Mouse (Mus musculus) ovary, postnatal 36 days (tissue): ENCODE data around the gene Nup205.

Experiments used
- DNase-seq: peaks from one replicate; pipeline ENCODE4 v3.0.0; 2022; ENCODE audit warnings: low spot score, mixed read lengths

Gene Nup205

GRCm38 (mm10) chr6:35251807-35252476, 74.7 kb downstream of the Nup205 start:
- no peak for DNase-seq

GRCm38 (mm10) chr6:35252477-35253346, 75.5 kb downstream of the Nup205 start:
- DNase-seq = peak; percentile 90

- no peak for DNase-seq
Measured at GRCm38 (mm10) chr6:35253474-35253873, 76.3 kb downstream of the Nup205 start.

- no peak for DNase-seq
Measured at GRCm38 (mm10) chr6:35254136-35254904, 77.1 kb downstream of the Nup205 start.

DNA sequence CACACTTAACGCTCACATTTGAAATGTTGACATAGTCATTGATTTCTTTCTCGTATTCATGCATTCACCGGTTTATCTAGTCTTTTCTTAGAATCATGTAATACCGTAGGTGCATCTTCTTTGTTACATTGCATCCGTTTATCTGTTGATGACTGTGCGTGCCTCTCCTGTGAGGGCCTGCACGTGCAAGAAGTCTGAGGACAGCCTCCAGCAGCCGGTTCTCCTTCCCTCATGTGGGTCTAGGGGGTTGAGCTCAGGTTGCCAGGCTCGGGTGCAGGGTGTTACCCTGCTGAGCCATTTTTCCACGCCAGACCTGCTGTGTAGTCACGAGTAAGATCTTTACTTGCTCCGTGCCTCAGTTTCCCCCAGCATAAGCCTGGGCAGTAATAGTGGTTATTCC, 77.8 kb downstream of the Nup205 start:
- DNase-seq = no peak

- DNase-seq = peak; percentile 53
Measured at GRCm38 (mm10) chr6:35256691-35257090, 79.5 kb downstream of the Nup205 start.

DNA sequence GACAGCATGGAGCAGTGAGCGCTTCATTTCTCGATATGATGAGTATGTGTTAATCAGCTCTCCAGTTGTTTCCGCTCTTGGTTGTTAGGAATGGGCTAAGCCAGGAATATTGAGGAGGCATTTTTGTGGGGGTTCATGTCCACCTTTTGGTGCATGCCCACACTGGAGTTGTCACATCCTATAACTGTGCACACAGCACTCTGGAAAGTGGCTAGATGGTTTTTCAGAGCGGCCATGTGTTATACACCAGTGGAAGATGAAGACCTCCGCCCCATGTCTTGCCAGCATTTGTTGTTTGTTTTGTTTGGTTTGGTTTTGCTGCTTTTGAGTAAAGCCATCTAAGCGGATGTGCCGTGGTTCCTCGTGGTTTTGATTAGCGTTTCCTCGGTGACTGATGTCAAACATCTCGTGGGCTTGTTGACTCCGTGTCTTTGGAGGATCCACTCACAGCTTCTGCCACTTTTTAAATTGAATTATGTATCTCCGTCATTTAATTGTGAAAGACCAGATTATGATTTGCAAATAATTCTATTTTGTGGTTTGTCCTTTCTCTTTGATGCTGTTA, 80.5 kb downstream of the Nup205 start:
- no peak for DNase-seq

DNA sequence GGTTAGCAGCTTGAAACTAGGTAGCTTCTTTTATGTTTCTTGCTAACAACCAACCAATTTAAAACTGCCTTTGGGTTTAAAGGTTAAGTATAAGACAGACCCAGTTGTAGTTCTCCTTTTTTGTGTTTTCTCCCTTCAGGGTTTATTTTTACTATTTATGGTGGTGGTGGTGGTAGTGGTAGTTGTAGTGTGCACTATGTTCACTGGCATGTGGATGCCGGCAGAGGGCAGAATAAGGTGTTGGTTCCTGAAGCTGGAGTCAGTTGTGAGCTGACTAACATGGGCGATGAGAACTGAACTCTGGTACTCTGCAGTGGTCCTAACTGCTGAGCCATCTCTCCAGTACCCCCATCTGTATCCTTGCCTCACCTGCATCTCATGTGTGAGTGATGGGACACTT, 81.7 kb downstream of the Nup205 start:
- no peak for DNase-seq

DNA sequence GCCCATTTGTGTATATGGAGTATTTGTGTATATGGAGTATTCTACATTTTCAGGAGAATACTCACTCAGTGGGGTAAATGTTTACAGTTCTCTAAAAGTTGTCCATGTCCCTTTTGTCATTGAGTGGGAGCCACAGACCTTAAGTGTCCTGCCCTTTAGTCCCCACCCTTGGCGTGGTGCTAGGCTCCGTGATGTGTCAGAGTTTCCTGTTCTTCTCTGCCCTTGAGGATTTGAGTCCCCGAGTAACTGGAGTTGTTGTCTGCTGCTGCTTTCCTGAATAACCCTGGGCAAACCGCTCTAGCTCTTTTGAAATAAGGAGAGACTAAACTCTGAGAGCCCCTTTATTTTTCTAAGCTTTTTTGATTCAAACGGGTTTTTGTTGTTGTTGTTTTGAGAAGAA, 82.3 kb downstream of the Nup205 start:
- DNase-seq = no peak

DNA sequence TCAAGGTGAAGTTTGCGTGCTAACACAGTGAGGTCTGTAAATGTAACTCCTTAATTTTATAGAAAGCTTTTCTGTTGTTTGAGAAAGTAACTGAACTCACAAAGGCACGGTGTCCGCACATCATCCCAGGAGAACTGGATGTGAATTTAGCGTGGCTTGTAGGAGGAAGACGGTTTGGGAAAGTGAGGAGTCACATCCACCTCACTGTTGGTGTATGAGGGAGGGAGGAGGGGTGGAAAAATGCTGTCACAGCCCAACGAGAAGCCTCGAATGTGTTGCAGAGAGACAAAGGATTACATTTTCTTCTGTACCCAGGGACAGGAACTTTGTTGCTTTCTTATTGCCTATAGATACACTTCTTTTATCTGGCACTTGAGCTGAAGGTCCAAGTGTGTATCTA, 83.3 kb downstream of the Nup205 start:
- no peak for DNase-seq

- no peak for DNase-seq
Measured at GRCm38 (mm10) chr6:35265580-35266278, 88.5 kb downstream of the Nup205 start.

DNA sequence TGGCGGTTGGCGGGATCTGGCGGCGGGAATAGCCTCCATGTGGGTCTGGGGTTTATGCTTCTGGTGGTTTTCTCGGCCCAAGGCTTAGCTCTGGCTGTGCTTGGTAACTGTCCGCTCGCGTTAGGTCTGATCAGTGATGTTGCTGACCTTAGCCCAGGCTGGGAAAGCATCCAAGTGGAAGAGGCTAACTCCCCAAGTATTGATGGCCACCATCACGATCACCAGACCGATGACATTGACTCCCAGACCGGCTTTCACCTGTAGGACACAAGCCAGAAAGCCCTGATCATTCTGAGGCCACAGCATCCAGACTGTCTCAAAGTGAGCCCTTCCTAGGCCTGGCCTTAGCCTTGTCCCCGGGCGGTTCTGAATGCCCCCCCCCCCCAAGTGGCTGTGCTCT, 91.5 kb downstream of the Nup205 start:
- DNase-seq = no peak

DNA sequence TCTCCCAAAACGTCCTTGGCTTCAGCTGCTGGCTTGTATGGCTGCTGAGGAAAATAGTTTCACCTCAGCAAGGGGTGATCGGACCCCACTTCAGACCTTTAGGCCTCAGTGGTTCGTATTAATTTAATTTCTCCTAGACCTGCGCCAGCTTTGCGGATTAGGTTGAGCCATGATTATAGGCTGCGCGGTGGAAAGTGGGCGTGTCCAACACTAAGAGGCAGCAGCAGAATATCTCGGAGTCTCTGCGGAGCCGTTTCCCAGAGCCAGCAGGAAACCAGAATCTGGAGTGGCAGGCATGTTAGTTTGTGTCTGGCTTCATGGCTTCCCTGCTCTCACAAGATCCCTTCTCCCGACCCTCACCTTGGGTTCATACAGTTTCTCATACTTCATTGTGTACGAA, 92.4 kb downstream of the Nup205 start:
- no peak for DNase-seq

- no peak for DNase-seq
Measured at GRCm38 (mm10) chr6:35271094-35271855, 94.1 kb downstream of the Nup205 start.

DNA sequence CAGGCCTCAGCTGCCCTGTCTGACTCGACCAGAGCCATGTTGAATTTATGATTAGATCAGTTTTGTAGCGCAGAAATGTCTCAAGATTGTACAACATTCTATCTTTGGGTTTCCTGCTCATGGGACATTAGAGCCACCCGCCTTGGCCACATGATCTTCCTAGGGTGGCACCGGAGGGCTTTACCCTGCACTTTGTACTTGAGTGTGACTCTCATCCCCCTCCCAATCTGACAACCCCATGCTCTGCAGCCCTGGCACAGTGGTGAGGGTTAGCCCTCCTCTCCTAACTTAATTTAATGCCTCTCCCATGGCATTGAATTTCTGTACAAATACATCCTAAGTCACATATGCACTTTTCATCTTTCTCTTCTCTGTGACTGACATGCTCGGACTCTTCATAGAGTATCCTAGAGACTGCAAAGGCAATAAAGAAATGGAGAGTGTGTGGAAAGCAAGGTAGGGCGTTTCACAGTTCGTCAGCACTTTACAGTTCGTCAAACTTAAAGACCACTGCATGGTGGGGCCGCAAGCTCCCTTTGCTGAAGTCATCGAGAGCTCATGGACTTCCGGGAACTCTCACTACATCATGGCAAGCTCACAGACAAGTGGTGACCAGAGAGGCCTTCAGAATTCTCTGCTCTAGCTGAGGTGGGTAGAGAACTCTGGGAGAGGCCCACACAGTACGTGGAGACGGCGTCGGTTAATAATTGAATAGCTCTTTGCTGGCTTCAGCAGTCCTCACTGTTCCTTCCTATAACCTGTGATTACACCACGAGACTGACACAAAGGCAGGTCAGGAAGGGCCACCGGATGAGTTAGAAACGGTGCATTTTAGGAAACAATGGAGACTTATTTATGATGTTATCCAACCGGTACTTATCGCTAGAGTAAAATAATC, 94.9 kb downstream of the Nup205 start:
- DNase-seq = no peak

- DNase-seq = no peak
Measured at GRCm38 (mm10) chr6:35273391-35274082, 96.3 kb downstream of the Nup205 start.

DNA sequence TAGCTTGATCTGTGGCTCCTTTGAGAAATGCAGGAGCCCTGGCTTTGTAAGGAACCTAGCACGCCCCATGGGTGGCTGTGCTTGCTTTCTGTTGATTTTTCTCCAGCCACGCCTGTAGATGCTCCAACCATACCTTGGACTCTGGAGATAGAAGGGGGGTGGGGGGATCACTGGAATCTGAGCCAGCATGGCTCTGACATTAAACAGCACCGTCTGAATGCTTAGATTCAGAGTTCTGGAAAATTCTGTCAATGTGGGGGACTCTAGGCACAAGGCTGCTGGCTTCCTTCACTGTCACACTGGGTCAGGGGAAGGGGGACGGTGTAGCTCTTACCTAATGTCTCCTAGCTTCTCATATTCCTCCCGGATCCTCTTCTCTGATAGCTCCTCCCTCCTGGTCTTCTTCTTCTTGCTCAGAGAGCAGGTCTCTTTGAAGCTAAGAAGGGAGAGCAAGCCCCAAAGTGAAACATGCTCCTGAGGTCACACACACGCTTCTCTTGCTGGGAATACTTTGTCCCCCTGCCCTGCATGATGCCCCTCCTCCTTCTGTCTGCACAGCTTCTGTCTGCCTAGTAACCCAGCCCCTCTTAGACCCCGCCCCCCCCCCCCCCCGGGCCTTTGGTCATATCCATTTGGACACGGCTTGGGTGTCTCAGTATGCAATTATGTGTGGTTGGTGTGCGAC, 100.8 kb downstream of the Nup205 start:
- no peak for DNase-seq

GRCm38 (mm10) chr6:35279306-35279705, 102.1 kb downstream of the Nup205 start:
- DNase-seq = no peak
